Mouse (Mus musculus) megakaryocyte progenitor cell, adult 5-6 weeks (primary cell): ENCODE measurements around the gene Gm38394. TPM values are rescaled to one million over a fixed set of nuclear protein-coding genes. Genes with fewer than 3 reads are reported as not detected.

Source experiments
- ATAC-seq: replicated peaks from 2 replicates; pipeline ENCODE4 v1.8.0; 2016; ENCODE audit warnings: mild to moderate bottlenecking, moderate TSS enrichment, inconsistent platforms; ENCODE audit not compliant: poor library complexity
- total RNA-seq, 2 experiments: library from RNA; stranded (forward) in 1 of 2; stranded (reverse) in 1 of 2; fragments of 157-497, 149-512 nt in 1 of 2; fragments of 200-1000 nt in 1 of 2; gene quantifications; 2 replicates each; pipeline versions ENCODE4 v1.2.3 to v1.2.4; 2015 to 2017

The Gm38394 gene
- total RNA-seq, 2 experiments from 2014 or later: 4.1 to 19.0 TPM

DNA sequence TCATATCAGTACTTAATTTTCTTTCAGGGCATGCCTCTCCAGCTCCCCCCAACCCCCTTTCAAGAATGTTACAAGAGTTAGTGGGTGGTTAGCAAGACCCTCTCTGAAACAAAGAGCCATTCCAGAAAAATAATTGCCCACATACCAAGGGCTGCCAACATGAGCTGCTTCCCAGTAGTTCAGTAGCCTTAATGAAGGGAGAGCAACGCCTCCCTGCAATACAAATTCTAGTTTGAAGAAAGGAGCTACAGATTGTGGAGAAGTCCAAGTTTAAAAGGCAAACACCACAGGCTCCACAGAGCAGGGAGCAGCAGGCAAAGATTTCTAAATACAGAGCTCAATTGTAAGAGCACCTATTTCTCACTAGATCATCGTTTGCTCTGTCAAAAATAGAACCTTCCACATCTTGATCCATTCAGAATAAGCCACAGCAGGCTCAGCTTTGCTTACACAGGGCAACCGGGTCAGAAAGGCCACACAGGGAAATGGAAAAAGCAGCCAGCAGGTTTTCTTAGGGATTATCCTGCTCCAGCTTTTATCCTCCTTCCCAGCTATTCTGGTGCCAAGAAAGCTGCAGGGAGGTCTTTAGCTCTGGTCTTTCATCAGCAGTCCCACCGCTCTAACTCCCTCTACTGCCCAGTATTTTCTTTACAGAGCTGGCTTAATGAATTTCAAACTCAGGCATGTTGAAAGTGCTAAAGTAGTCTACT, 64.7 kb downstream of the Gm38394 start:
- no peak for ATAC-seq

GRCm38 (mm10) chr1:133585995-133586537, 75.1 kb downstream of the Gm38394 start:
- ATAC-seq: no peak

DNA sequence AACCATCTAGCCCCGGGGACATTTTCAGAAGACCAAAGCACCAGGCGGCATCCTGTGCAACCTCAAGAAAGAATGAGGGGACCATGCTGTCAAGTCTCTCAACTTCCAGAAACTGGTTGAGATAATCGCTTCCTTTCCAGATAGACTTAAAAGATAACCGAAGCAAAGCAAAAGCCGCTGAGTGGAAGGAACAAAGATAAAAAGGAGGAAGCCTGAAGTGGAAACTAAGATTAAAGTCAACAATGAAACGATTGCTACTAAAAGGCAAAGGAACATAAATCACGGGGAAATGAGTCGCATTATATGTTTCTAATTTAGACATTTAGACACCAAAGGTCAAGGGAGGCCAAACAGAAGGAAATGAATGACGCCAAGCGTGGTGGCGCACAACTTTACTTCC, 89.8 kb downstream of the Gm38394 start:
- ATAC-seq: no peak

Other genes with a start within 250 kb of the Gm38394 start
- gene Sox13, start 236.9 kb downstream of the Gm38394 start, total RNA-seq (2015): 3.5 and 3.8 TPM in 2 replicates
- 0.98 and 2.2 TPM in 2 replicates for gene Sox13, start 236.9 kb downstream of the Gm38394 start, total RNA-seq (2017)
- 442 and 480 TPM in 2 replicates for gene Snrpe, start 51.0 kb downstream of the Gm38394 start, total RNA-seq (2015)
- gene Snrpe, start 51.0 kb downstream of the Gm38394 start, total RNA-seq (2017): 355 and 432 TPM in 2 replicates
- gene Zbed6, start 433 bp downstream of the Gm38394 start, total RNA-seq (2015): 9.1 and 12.8 TPM in 2 replicates
- 9.3 and 14.9 TPM in 2 replicates for gene Zbed6, start 433 bp downstream of the Gm38394 start, total RNA-seq (2017)
- 0.85 and 1.8 TPM in 2 replicates for gene Lax1, start 28.8 kb upstream of the Gm38394 start, total RNA-seq (2015)
- gene Lax1, start 28.8 kb upstream of the Gm38394 start, total RNA-seq (2017): 0.75 and 2.6 TPM in 2 replicates
- gene Atp2b4, start 139.7 kb upstream of the Gm38394 start, total RNA-seq (2015): 33.6 and 40.5 TPM in 2 replicates
- gene Atp2b4, start 139.7 kb upstream of the Gm38394 start, total RNA-seq (2017): 30.7 and 34.7 TPM in 2 replicates
- gene Optc, start 246.7 kb upstream of the Gm38394 start, total RNA-seq (2015): not detected in 2 replicates
- gene Optc, start 246.7 kb upstream of the Gm38394 start, total RNA-seq (2017): not detected in 2 replicates